Mouse (Mus musculus) heart, adult 9 months (tissue): ENCODE measurements at regions not wholly inside any gene's neighbourhood (a gene's known extent, or its start where the extent isn't known, plus 50 kb on each side); places are given as distances from the start of the nearest gene placed in this dataset.
"Not testable (repeated sequence)": the region's sequence is repeated elsewhere in the genome, so short reads cannot be mapped to it uniquely, and the experiment has no call there.

Experiments
- DNase-seq, 2 experiments: peaks; one replicate each; pipeline ENCODE4 v3.0.0; 2022; ENCODE audit warnings: low spot score in 2 of 2

DNA sequence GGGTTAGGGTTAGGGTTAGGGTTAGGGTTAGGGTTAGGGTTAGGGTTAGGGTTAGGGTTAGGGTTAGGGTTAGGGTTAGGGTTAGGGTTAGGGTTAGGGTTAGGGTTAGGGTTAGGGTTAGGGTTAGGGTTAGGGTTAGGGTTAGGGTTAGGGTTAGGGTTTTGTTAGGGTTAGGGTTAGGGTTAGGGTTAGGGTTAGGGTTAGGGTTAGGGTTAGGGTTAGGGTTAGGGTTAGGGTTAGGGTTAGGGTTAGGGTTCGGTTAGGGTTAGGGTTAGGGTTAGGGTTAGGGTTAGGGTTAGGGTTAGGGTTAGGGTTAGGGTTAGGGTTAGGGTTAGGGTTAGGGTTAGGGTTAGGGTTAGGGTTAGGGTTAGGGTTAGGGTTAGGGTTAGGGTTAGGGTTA, 124.7 kb upstream of the Fgf14 start:
- not testable (repeated sequence) for DNase-seq

DNA sequence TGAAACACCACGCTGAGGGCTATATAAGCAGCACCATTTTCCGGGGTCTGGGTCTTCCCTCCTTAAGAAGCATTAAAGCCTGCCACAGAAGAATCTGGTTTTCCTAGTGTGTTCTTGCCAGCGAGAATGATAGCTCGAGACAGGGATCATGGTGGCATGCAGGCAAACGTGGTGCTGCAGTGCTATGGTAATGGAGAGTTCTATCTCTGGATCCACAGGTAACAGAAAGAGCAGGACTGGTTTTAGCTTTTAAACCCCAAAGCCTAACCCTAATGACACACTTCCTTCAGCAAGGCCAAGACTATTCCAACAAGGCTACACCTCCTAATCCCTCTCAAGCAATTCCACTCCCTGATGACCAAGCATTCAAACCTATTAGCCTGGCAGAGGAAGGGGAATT, 123.5 kb upstream of the Fgf14 start:
- no peak for DNase-seq

DNA sequence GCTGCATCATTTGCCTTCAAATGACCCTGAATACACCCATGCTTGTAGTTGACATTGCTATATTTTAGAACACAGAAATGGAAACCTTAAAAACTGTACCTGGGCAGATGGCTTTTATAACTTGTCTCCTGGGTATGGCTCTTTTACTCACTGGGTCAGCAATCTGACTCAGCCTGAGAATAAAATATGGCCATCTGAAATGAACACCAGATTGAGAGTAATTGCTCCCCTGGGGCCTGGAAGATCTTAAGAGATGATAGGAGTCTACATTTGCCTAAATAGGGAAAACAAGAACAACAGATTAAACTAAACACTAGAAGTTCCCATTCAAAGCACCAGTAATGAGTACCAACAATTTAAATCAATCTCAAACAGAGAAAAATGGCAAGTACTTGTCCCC, 98.5 kb upstream of the Fgf14 start:
- DNase-seq, result no peak

DNA sequence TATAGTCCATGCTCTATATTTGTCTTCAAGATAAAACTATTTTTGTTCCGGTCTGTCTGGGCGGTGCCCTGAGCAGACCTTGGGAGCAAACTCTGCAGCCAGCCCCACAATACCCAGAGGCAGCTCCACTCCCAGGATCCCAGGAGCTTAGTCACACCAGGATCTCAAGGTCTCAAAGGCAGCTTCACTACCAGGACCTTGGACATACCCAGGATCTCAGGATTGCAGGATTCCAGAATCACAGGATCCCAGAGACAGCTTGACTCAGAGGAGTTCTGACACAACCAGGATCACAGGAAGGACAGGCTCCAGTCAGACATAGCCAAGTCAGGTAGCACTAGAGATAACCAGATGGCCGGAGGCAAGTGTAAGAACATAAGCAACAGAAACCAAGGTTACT, 91.1 kb upstream of the Fgf14 start:
- peak; percentile 29 to 39 for DNase-seq

DNA sequence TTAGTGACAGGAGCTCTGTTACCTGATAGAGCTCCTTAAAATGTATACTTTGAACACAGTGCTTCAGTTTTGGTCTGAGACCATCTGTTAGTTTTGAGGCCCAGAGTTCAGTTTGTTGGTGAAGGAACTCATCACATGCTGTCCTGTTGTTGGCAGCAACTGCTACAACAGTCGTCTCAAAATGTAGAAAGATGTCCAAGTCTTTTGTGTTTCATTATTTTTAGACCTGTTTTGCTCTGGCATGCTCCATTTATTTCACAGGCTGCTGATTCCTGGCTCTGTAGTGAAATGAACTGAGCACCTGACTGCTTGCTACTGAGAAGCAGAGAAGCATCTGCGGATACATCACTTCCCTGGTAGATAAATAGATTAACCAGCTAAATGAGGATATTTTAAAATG, 90.3 kb upstream of the Fgf14 start:
- peak; percentile 12 to 15 for DNase-seq

DNA sequence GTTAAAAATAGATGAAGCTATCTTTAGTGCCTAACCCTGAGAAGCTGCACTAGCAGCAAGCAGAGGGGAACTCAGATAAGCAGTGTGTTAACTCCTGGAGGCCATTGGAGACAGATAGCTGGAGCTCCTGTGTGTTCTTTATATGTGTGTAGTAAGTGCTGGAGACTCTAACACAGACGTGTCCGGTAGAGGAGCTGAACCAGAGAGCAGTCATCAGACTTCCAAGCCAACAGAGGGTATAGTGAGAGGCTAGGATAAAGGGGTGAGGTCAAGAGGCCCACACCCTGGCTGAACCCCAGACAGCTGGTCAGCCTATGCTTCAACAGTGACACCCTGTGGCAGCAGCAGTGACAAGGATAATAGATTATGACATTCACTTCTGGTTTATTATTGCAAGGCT, 65.6 kb upstream of the Fgf14 start:
- DNase-seq, result peak; percentile 20 to 55
